Mouse (Mus musculus): ENCODE results near the gene Pcnp. TPM values are rescaled to one million over a fixed set of nuclear protein-coding genes. Genes with fewer than 3 reads are reported as not detected.

Gene Pcnp
- total and polyA plus RNA-seq, 2 experiments from 2014 or later: 32.9 to 104 TPM

DNA sequence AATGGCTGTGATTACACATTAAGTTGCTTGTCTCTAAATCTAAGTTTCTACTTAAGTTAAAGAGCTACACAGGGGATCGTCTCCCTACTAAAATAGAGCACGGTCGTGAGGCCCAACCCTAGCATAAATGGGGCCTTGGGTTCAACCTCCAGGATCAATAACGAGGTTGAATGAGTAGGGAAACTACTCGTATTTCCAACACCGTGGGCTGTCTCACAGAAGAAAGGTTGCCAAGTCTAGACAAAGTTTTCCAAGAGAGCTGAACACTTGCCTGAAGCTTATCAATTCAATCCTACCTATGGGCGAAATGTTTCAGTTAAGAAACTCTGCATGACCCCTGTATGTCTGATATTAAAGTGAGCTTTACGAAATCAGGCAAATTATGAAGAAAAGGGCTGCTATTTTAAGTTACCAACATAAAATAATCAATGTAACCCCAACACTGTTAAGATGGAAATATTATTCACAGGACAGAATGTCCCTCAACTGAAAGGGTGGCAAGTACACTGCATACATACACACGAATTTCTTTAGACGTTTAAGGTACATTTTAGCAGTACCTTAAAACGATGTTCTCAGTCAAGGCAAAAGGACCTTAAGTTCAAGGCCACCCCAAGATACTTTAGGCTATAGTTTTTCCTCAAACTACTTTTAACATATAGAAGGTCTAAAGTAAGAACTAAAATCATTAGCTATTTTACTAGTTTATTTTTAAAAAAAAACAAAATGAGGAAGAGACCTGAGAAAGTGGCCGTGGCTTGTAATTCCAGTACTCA lies 1.5 kb downstream of the Pcnp start:
- ATAC-seq (ENCODE audit: insufficient read depth, low read depth): no peak
- no peaks in the 10 kb centered on the region for H3K9me3 ChIP-seq (replicated peaks; ENCODE audit: control insufficient read depth, low read length)
- no peaks in the 10 kb centered on the region for H3K27me3 ChIP-seq (ENCODE audit: control insufficient read depth, insufficient read depth, low read length)
- peaks cover 26% of the 10 kb centered on the region for H3K4me1 ChIP-seq (ENCODE audit: control insufficient read depth, insufficient read depth)
- no peak for DNase-seq (ENCODE audit: low spot score)
- H3K36me3 ChIP-seq (replicated peaks; ENCODE audit: control insufficient read depth, insufficient read depth, low read length): peaks cover 12% of the 10 kb centered on the region; the same call in 1 of the 2 replicates
- WGBS: 25% methylated on average over 12 of the region's 12 CpGs
- TF ChIP-seq EP300 (IDR thresholded peaks at IDR 0.05; ENCODE audit: low read depth): no peak
- TF ChIP-seq CTCF (IDR thresholded peaks at IDR 0.05; ENCODE audit: low read depth): no peak
- H3K27ac ChIP-seq (ENCODE audit: low read depth): no peak overlapping the region
- H3K9ac ChIP-seq (replicated peaks; ENCODE audit: low read depth, low read length): peak overlapping the region; percentile 87
- H3K4me3 ChIP-seq (ENCODE audit: low read depth, low read length): peak overlapping the region; percentile 76
- H3K4me2 ChIP-seq (ENCODE audit: low read depth, low read length): peak overlapping the region; percentile 78

DNA sequence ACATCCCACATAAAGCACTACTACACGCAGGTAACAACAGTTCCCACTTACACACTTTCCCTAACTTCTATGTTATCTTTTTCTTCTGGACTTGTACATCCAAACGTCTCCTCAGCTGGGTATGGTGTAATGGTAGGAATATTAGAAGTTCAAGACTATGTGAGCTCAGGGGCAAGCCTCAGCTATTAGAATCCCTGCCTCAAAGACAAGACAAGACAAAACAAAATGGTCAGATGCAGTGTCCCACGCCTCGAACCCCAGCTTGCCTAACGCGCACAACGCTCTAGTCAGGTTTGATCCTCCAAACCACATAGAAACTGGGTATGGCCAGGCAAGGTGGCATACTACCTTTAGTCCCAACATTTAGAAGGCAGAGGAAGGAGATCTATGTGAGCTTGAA lies 9.9 kb downstream of the Pcnp start:
- no peak for TF ChIP-seq EP300 (IDR thresholded peaks at IDR 0.05; ENCODE audit: low read depth)
- no peak for TF ChIP-seq CTCF (IDR thresholded peaks at IDR 0.05; ENCODE audit: low read depth)
- no peak for ATAC-seq (ENCODE audit: insufficient read depth, low read depth)
- no peak overlapping the region for H3K4me2 ChIP-seq (ENCODE audit: low read depth, low read length)
- H3K4me1 ChIP-seq (ENCODE audit: control insufficient read depth, insufficient read depth): no peaks in the 10 kb centered on the region
- H3K27ac ChIP-seq (ENCODE audit: low read depth): no peak overlapping the region
- H3K36me3 ChIP-seq (replicated peaks; ENCODE audit: control insufficient read depth, insufficient read depth, low read length): peaks cover 50% of the 10 kb centered on the region
- no peaks in the 10 kb centered on the region for H3K9me3 ChIP-seq (replicated peaks; ENCODE audit: control insufficient read depth, low read length)
- H3K9ac ChIP-seq (replicated peaks; ENCODE audit: low read depth, low read length): no peak overlapping the region
- DNase-seq (ENCODE audit: low spot score): no peak
- H3K4me3 ChIP-seq (ENCODE audit: low read depth, low read length): no peak overlapping the region
- H3K27me3 ChIP-seq (ENCODE audit: control insufficient read depth, insufficient read depth, low read length): no peaks in the 10 kb centered on the region
- WGBS: 92% methylated on average over 7 of the region's 7 CpGs

DNA sequence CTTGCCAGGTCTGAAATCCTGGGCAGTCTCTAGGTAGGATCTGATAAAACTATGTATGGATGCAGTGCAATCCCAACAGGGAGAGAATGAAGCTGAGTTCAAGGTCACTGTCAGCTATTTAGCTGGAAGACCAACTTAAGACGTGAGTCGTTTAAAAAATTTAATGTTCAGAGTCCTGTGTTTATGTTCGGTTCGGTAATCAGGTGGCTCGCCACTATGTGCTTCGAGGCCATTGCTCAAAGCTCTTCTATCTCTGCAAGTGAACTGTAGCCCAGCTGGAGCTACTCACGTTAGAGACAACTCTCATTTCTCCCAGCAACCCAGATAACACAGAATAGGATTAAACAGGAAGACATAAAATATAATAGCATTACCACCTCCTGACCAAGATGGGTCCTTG lies 15.5 kb downstream of the Pcnp start:
- no peak for ATAC-seq (ENCODE audit: insufficient read depth, low read depth)

DNA sequence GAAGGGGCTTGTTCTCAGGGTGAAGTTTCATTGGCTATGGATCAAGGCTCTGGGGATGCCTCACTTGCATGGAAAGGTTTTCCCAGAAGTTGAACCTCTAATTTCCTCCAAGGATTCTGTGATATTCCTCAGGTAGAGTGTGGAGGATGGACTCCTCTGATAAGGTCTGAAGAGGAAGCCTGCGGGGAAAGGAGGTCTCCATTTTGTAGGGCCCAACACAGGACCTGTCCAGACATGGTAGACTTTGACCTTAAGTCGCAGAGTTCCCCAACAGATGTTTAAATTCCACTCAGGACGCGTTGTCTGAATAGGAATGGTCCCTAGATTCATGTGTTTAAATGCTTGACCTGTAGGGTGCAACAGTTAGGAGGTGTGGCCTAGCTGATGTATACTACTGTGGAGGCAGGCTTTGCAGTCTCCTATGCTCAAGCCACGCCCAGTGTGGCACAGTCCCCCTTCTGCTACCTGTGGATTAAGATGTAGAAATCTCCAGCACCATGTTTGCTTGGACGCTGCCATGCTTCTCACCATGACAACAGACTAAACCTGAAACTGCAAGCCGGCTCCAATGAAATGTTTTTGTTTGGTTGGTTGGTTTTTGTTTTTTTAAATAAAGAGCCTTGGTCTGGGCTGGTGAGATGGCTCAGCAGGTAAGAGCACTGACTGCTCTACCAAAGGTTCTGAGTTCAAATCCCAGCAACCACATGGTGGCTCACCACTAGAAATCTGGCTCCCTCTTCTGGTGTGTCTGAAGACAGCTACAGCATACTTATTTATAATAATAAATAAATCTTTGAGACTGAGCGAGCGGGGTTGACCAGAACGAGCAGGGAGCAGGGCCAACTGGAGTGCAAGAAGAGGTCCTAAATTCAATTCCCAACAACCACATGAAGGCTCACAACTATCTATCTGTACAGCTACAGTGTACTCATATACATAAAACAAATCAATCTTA lies 16.5 kb downstream of the Pcnp start:
- DNase-seq (ENCODE audit: low spot score): no peak
- 89% methylated on average over 10 of the region's 10 CpGs for WGBS

More for the DNA sequence above, 15.5 kb downstream of the Pcnp start:
- H3K4me3 ChIP-seq (ENCODE audit: low read depth, low read length): no peak overlapping the region
- H3K36me3 ChIP-seq (replicated peaks; ENCODE audit: control insufficient read depth, insufficient read depth, low read length): peaks cover 32% of the 10 kb centered on the region
- TF ChIP-seq EP300 (IDR thresholded peaks at IDR 0.05; ENCODE audit: low read depth) (no peak), CTCF (IDR thresholded peaks at IDR 0.05; ENCODE audit: low read depth) (no peak)
- no peaks in the 10 kb centered on the region for H3K4me1 ChIP-seq (ENCODE audit: control insufficient read depth, insufficient read depth)
- H3K9ac ChIP-seq (replicated peaks; ENCODE audit: low read depth, low read length): no peak overlapping the region
- no peaks in the 10 kb centered on the region for H3K9me3 ChIP-seq (replicated peaks; ENCODE audit: control insufficient read depth, low read length)
- 80% methylated on average over 7 of the region's 7 CpGs for WGBS
- DNase-seq (ENCODE audit: low spot score): no peak
- H3K4me2 ChIP-seq (ENCODE audit: low read depth, low read length): no peak overlapping the region
- H3K27me3 ChIP-seq (ENCODE audit: control insufficient read depth, insufficient read depth, low read length): no peaks in the 10 kb centered on the region
- H3K27ac ChIP-seq (ENCODE audit: low read depth): no peak overlapping the region

GRCm38 (mm10) chr16:56008862-56009261 lies 20.7 kb downstream of the Pcnp start:
- Histone ChIP-seq H3K27me3 (ENCODE audit: control insufficient read depth, insufficient read depth, low read length) (no peaks in the 10 kb centered on the region), H3K9me3 (replicated peaks; ENCODE audit: control insufficient read depth, low read length) (no peaks in the 10 kb centered on the region), H3K4me2 (ENCODE audit: low read depth, low read length) (no peak overlapping the region), H3K4me1 (ENCODE audit: control insufficient read depth, insufficient read depth) (no peaks in the 10 kb centered on the region), H3K36me3 (replicated peaks; ENCODE audit: control insufficient read depth, insufficient read depth, low read length) (peaks cover 35% of the 10 kb centered on the region), H3K4me3 (ENCODE audit: low read depth, low read length) (no peak overlapping the region), H3K9ac (replicated peaks; ENCODE audit: low read depth, low read length) (no peak overlapping the region), H3K27ac (ENCODE audit: low read depth) (no peak overlapping the region)
- ATAC-seq (ENCODE audit: insufficient read depth, low read depth): no peak
- TF ChIP-seq CTCF (IDR thresholded peaks at IDR 0.05; ENCODE audit: low read depth): no peak
- no peak for TF ChIP-seq EP300 (IDR thresholded peaks at IDR 0.05; ENCODE audit: low read depth)
- WGBS: 96% methylated on average over 1 of the region's 1 CpGs
- no peak for DNase-seq (ENCODE audit: low spot score)

More for the DNA sequence above, 16.5 kb downstream of the Pcnp start:
- H3K4me1 ChIP-seq (ENCODE audit: control insufficient read depth, insufficient read depth): no peaks in the 10 kb centered on the region
- H3K4me3 ChIP-seq (ENCODE audit: low read depth, low read length): no peak overlapping the region
- H3K27me3 ChIP-seq (ENCODE audit: control insufficient read depth, insufficient read depth, low read length): no peaks in the 10 kb centered on the region
- TF ChIP-seq EP300 (IDR thresholded peaks at IDR 0.05; ENCODE audit: low read depth): no peak
- no peak for TF ChIP-seq CTCF (IDR thresholded peaks at IDR 0.05; ENCODE audit: low read depth)
- no peak for ATAC-seq (ENCODE audit: insufficient read depth, low read depth)
- no peak overlapping the region for H3K27ac ChIP-seq (ENCODE audit: low read depth)
- H3K9me3 ChIP-seq (replicated peaks; ENCODE audit: control insufficient read depth, low read length): no peaks in the 10 kb centered on the region
- no peak overlapping the region for H3K9ac ChIP-seq (replicated peaks; ENCODE audit: low read depth, low read length)
- H3K36me3 ChIP-seq (replicated peaks; ENCODE audit: control insufficient read depth, insufficient read depth, low read length): peaks cover 24% of the 10 kb centered on the region
- H3K4me2 ChIP-seq (ENCODE audit: low read depth, low read length): no peak overlapping the region

Measured in heart, postnatal 0 days (tissue).